Mouse (Mus musculus): Measurements from ENCODE around the gene Grid1. TPM values are rescaled to one million over a fixed set of nuclear protein-coding genes. Genes with fewer than 3 reads are reported as not detected.

Grid1 gene
- polyA plus RNA-seq, 1 experiment from 2014 or later, result 1.5 TPM

- WGBS, result 77% methylated on average over 1 of the region's 1 CpGs
- Histone ChIP-seq H3K4me3 (replicated peaks) (no peak overlapping the region), H3K36me3 (replicated peaks) (no peaks in the 10 kb centered on the region), H3K4me1 (peaks cover 9% of the 10 kb centered on the region), H3K9me3 (no peaks in the 10 kb centered on the region), H3K9ac (no peak overlapping the region), H3K27ac (no peak overlapping the region), H3K27me3 (peaks cover 23% of the 10 kb centered on the region), H3K4me2 (no peak overlapping the region)
- no peak for ATAC-seq (ENCODE audit: low FRiP score)
These were observed 291.0 kb downstream of the Grid1 start for GRCm38 (mm10) chr14:35110928-35111327.

- ATAC-seq (ENCODE audit: low FRiP score), result peak; percentile 90; the same call in 1 of the 2 replicates
- no peaks in the 10 kb centered on the region for H3K36me3 ChIP-seq (replicated peaks)
- H3K9me3 ChIP-seq, result no peaks in the 10 kb centered on the region
- H3K9ac ChIP-seq, result no peak overlapping the region
- H3K27ac ChIP-seq, result no peak overlapping the region; the same call in 1 of the 2 replicates
- H3K27me3 ChIP-seq, result peaks cover 35% of the 10 kb centered on the region
- no peak overlapping the region for H3K4me3 ChIP-seq (replicated peaks)
- H3K4me1 ChIP-seq, result peaks cover 9% of the 10 kb centered on the region
- 30% methylated on average over 11 of the region's 11 CpGs for WGBS
- no peak overlapping the region for H3K4me2 ChIP-seq
These were observed 292.7 kb downstream of the Grid1 start for GRCm38 (mm10) chr14:35112327-35113275.

GRCm38 (mm10) chr14:35113276-35113645, 293.4 kb downstream of the Grid1 start:
- Histone ChIP-seq H3K27ac (no peak overlapping the region), H3K9me3 (no peaks in the 10 kb centered on the region), H3K4me3 (replicated peaks) (no peak overlapping the region), H3K4me1 (peaks cover 9% of the 10 kb centered on the region), H3K27me3 (peaks cover 41% of the 10 kb centered on the region), H3K4me2 (no peak overlapping the region), H3K36me3 (replicated peaks) (no peaks in the 10 kb centered on the region), H3K9ac (no peak overlapping the region)
- ATAC-seq (ENCODE audit: low FRiP score), result peak; percentile 64; the same call in 1 of the 2 replicates
- 34% methylated on average over 2 of the region's 2 CpGs for WGBS

- Histone ChIP-seq H3K4me2 (no peak overlapping the region), H3K27ac (no peak overlapping the region)
- 63% methylated on average over 3 of the region's 3 CpGs for WGBS
These were observed 296.0 kb downstream of the Grid1 start for GRCm38 (mm10) chr14:35115913-35116312.

GRCm38 (mm10) chr14:35120089-35120488, 300.2 kb downstream of the Grid1 start:
- 78% methylated on average over 2 of the region's 2 CpGs for WGBS
- ATAC-seq (ENCODE audit: low FRiP score), result no peak
- H3K36me3 ChIP-seq (replicated peaks), result no peaks in the 10 kb centered on the region
- H3K4me2 ChIP-seq, result no peak overlapping the region
- no peak overlapping the region for H3K27ac ChIP-seq
- no peak overlapping the region for H3K9ac ChIP-seq
- no peak overlapping the region for H3K4me3 ChIP-seq (replicated peaks)
- H3K27me3 ChIP-seq, result peaks cover 49% of the 10 kb centered on the region
- H3K9me3 ChIP-seq, result no peaks in the 10 kb centered on the region
- no peaks in the 10 kb centered on the region for H3K4me1 ChIP-seq

More at GRCm38 (mm10) chr14:35115913-35116312, 296.0 kb downstream of the Grid1 start:
- Histone ChIP-seq H3K4me1 (peaks cover 9% of the 10 kb centered on the region), H3K36me3 (replicated peaks) (no peaks in the 10 kb centered on the region), H3K27me3 (peaks cover 55% of the 10 kb centered on the region), H3K9me3 (no peaks in the 10 kb centered on the region), H3K9ac (no peak overlapping the region), H3K4me3 (replicated peaks) (no peak overlapping the region)
- ATAC-seq (ENCODE audit: low FRiP score), result no peak

- no peak for ATAC-seq (ENCODE audit: low FRiP score)
- Histone ChIP-seq H3K36me3 (replicated peaks) (no peaks in the 10 kb centered on the region), H3K27me3 (peaks cover 43% of the 10 kb centered on the region), H3K9ac (no peak overlapping the region), H3K4me1 (no peaks in the 10 kb centered on the region), H3K27ac (no peak overlapping the region), H3K4me3 (replicated peaks) (no peak overlapping the region), H3K4me2 (no peak overlapping the region), H3K9me3 (no peaks in the 10 kb centered on the region)
- WGBS, result 84% methylated on average over 4 of the region's 4 CpGs
These were observed 301.0 kb downstream of the Grid1 start for GRCm38 (mm10) chr14:35120905-35121304.

GRCm38 (mm10) chr14:35122111-35122510, 302.2 kb downstream of the Grid1 start:
- Histone ChIP-seq H3K4me2 (no peak overlapping the region), H3K4me3 (replicated peaks) (no peak overlapping the region), H3K9ac (no peak overlapping the region), H3K27ac (no peak overlapping the region), H3K9me3 (no peaks in the 10 kb centered on the region), H3K4me1 (no peaks in the 10 kb centered on the region), H3K36me3 (replicated peaks) (no peaks in the 10 kb centered on the region), H3K27me3 (peaks cover 31% of the 10 kb centered on the region)
- no peak for ATAC-seq (ENCODE audit: low FRiP score)
- WGBS, result 77% methylated on average over 3 of the region's 3 CpGs

GRCm38 (mm10) chr14:35123260-35123875, 303.5 kb downstream of the Grid1 start:
- H3K4me3 ChIP-seq (replicated peaks), result no peak overlapping the region
- 82% methylated on average over 5 of the region's 5 CpGs for WGBS
- ATAC-seq (ENCODE audit: low FRiP score), result no peak
- no peaks in the 10 kb centered on the region for H3K9me3 ChIP-seq
- H3K27ac ChIP-seq, result no peak overlapping the region
- H3K4me1 ChIP-seq, result no peaks in the 10 kb centered on the region
- H3K27me3 ChIP-seq, result peaks cover 22% of the 10 kb centered on the region
- H3K9ac ChIP-seq, result no peak overlapping the region
- H3K36me3 ChIP-seq (replicated peaks), result no peaks in the 10 kb centered on the region
- H3K4me2 ChIP-seq, result no peak overlapping the region

GRCm38 (mm10) chr14:35127616-35128015, 307.7 kb downstream of the Grid1 start:
- WGBS, result 91% methylated on average over 8 of the region's 8 CpGs
- Histone ChIP-seq H3K9ac (no peak overlapping the region), H3K27ac (no peak overlapping the region), H3K9me3 (no peaks in the 10 kb centered on the region), H3K36me3 (replicated peaks) (no peaks in the 10 kb centered on the region), H3K27me3 (no peaks in the 10 kb centered on the region), H3K4me3 (replicated peaks) (no peak overlapping the region), H3K4me2 (no peak overlapping the region), H3K4me1 (no peaks in the 10 kb centered on the region)
- no peak for ATAC-seq (ENCODE audit: low FRiP score)

GRCm38 (mm10) chr14:35135056-35135455, 315.1 kb downstream of the Grid1 start:
- H3K27ac ChIP-seq, result no peak overlapping the region
- H3K4me3 ChIP-seq (replicated peaks), result no peak overlapping the region
- H3K9ac ChIP-seq, result no peak overlapping the region
- no peaks in the 10 kb centered on the region for H3K27me3 ChIP-seq
- H3K9me3 ChIP-seq, result no peaks in the 10 kb centered on the region
- WGBS, result 77% methylated on average over 2 of the region's 2 CpGs
- no peak for ATAC-seq (ENCODE audit: low FRiP score)
- no peak overlapping the region for H3K4me2 ChIP-seq
- no peaks in the 10 kb centered on the region for H3K4me1 ChIP-seq
- no peaks in the 10 kb centered on the region for H3K36me3 ChIP-seq (replicated peaks)

GRCm38 (mm10) chr14:35138069-35138468, 318.2 kb downstream of the Grid1 start:
- 81% methylated on average over 7 of the region's 7 CpGs for WGBS

GRCm38 (mm10) chr14:35139824-35140223, 319.9 kb downstream of the Grid1 start:
- H3K4me3 ChIP-seq (replicated peaks), result no peak overlapping the region
- no peak overlapping the region for H3K27ac ChIP-seq
- no peak overlapping the region for H3K9ac ChIP-seq
- H3K4me2 ChIP-seq, result no peak overlapping the region
- H3K4me1 ChIP-seq, result no peaks in the 10 kb centered on the region
- WGBS, result 75% methylated on average over 7 of the region's 7 CpGs
- no peaks in the 10 kb centered on the region for H3K9me3 ChIP-seq
- H3K27me3 ChIP-seq, result no peaks in the 10 kb centered on the region
- no peaks in the 10 kb centered on the region for H3K36me3 ChIP-seq (replicated peaks)
- no peak for ATAC-seq (ENCODE audit: low FRiP score)

More at GRCm38 (mm10) chr14:35138069-35138468, 318.2 kb downstream of the Grid1 start:
- no peak overlapping the region for H3K4me3 ChIP-seq (replicated peaks)
- no peaks in the 10 kb centered on the region for H3K9me3 ChIP-seq
- no peaks in the 10 kb centered on the region for H3K27me3 ChIP-seq
- no peak overlapping the region for H3K4me2 ChIP-seq
- ATAC-seq (ENCODE audit: low FRiP score), result no peak
- H3K36me3 ChIP-seq (replicated peaks), result no peaks in the 10 kb centered on the region
- H3K9ac ChIP-seq, result no peak overlapping the region
- H3K27ac ChIP-seq, result no peak overlapping the region
- H3K4me1 ChIP-seq, result no peaks in the 10 kb centered on the region
